ENCODE assay signal across 7 mouse cellular contexts in genomic region chr11:115419531-115420237, GRCm38 (mm10). TPM values are rescaled to one million over a fixed set of nuclear protein-coding genes. Genes with fewer than 3 reads are reported as not detected.
DNase-seq lines count a peak whose midpoint lies in the region; ATAC-seq lines count a peak whose summit lies in the region.

TSS of gene Atp5h (minus strand) at chr11:115419962.
TSS of gene Kctd2 (plus strand) at chr11:115420128.

- intact Hi-C loops in left cerebral cortex, postnatal 36 days (cut with DNase I): loop anchor here (2.0 kb wide), 2 partner anchors 53 to 55 kb away; partner anchors contain the start of genes Armc7 and Hid1

- H3K27ac ChIP-seq in intestine, embryonic 16.5 days (ENCODE audit: low read length): peak within 1 kb of the TSS; percentile 85
- H3K27ac ChIP-seq in midbrain, embryonic 11.5 days (ENCODE audit: low read depth, low read length): peak within 1 kb of the TSS; percentile 74

- peaks cover 22% of the 10 kb centered on the region for H3K4me1 ChIP-seq in intestine, embryonic 16.5 days (ENCODE audit: control insufficient read depth, insufficient read depth, low read length)
- peaks cover 19% of the 10 kb centered on the region for H3K4me1 ChIP-seq in midbrain, embryonic 11.5 days (ENCODE audit: control insufficient read depth, insufficient read depth, low read length)

- DNase-seq in adrenal gland, adult 2 months: peak; percentile 97
- peak; percentile 94 for DNase-seq in embryo, embryonic 11.5 days (ENCODE audit: low read depth, low spot score)
- DNase-seq in gastrocnemius, postnatal 4 days (ENCODE audit: low spot score in 2 of 2): peak; percentile 92 to 94
- peak; percentile 94 to 96 for DNase-seq in left cerebral cortex, postnatal 36 days (ENCODE audit: low spot score in 2 of 2)
- DNase-seq in midbrain, embryonic 11.5 days (ENCODE audit: low spot score, missing footprints): peak; percentile 98
- DNase-seq in skeletal muscle tissue, adult 2 months (ENCODE audit: low read depth, low spot score): peak; percentile 96

- WGBS in intestine, embryonic 16.5 days: under 1% methylated on average over 34 of the region's 56 CpGs
- under 1% methylated on average over 44 of the region's 56 CpGs for WGBS in midbrain, embryonic 11.5 days

- ATAC-seq in intestine, embryonic 16.5 days: peak; percentile 98
- peak; percentile 98 for ATAC-seq in midbrain, embryonic 11.5 days (ENCODE audit: low FRiP score)

- H3K9me3 ChIP-seq in intestine, embryonic 16.5 days (ENCODE audit: control insufficient read depth, low read length): no peaks in the 10 kb centered on the region
- no peaks in the 10 kb centered on the region for H3K9me3 ChIP-seq in midbrain, embryonic 11.5 days (ENCODE audit: control insufficient read depth, low read length)

- peak within 1 kb of the TSS; percentile 90 for H3K4me3 ChIP-seq in intestine, embryonic 16.5 days (ENCODE audit: low read length)
- H3K4me3 ChIP-seq in midbrain, embryonic 11.5 days (ENCODE audit: low read depth, low read length): peak within 1 kb of the TSS; percentile 99

- H3K36me3 ChIP-seq in intestine, embryonic 16.5 days (ENCODE audit: control insufficient read depth, insufficient read depth, low read length): peaks cover 11% of the 10 kb centered on the region
- H3K36me3 ChIP-seq in midbrain, embryonic 11.5 days (ENCODE audit: control insufficient read depth, insufficient read depth, low read length): peaks cover 6% of the 10 kb centered on the region

- H3K27me3 ChIP-seq in intestine, embryonic 16.5 days (replicated peaks; ENCODE audit: control insufficient read depth, insufficient read depth, low read length): no peaks in the 10 kb centered on the region
- no peaks in the 10 kb centered on the region for H3K27me3 ChIP-seq in midbrain, embryonic 11.5 days (ENCODE audit: control insufficient read depth, insufficient read depth, low read length)

- peak within 1 kb of the TSS; percentile 98 for H3K9ac ChIP-seq in intestine, embryonic 16.5 days (ENCODE audit: low read depth, low read length)
- H3K9ac ChIP-seq in midbrain, embryonic 11.5 days (ENCODE audit: low read length): peak within 1 kb of the TSS; percentile 97

- H3K4me2 ChIP-seq in intestine, embryonic 16.5 days (ENCODE audit: low read depth, low read length): peak within 1 kb of the TSS; percentile 98
- peak within 1 kb of the TSS; percentile 99 for H3K4me2 ChIP-seq in midbrain, embryonic 11.5 days

RNA-seq across cellular contexts. Expression of gene Atp5h, which starts in this region (rescaled TPM):
- total RNA-seq in adrenal gland, adult 2 months (2021): 100 to 1,000 TPM; 734 to 761 TPM
- 14.2 and 14.9 TPM in 2 replicates for polyA plus RNA-seq in adrenal gland, adult 2 months (2012; rRNA removed)
- total RNA-seq in gastrocnemius, postnatal 4 days (2021): 100 to 1,000 TPM; 763 to 790 TPM
- 985 and 1,025 TPM in 2 replicates for polyA plus RNA-seq in intestine, embryonic 16.5 days (2015; fragmentation: Nextera tagmentation; extraction: Ambion mirVana)
- 100 to 1,000 TPM; 417 to 474 TPM for total RNA-seq in left cerebral cortex, postnatal 36 days (2021)
- polyA plus RNA-seq in midbrain, embryonic 11.5 days (2014; fragmentation: Nextera tagmentation; extraction: Ambion mirVana): 886 and 917 TPM in 2 replicates

RNA-seq across cellular contexts. Expression of gene Kctd2, which starts in this region (rescaled TPM):
- total RNA-seq in adrenal gland, adult 2 months (2021): 10 to 100 TPM; 52.1 to 72.0 TPM
- polyA plus RNA-seq in adrenal gland, adult 2 months (2012; rRNA removed): 62.9 and 80.0 TPM in 2 replicates
- 10 to 100 TPM; 21.4 to 21.6 TPM for total RNA-seq in gastrocnemius, postnatal 4 days (2021)
- 2.8 and 3.5 TPM in 2 replicates for polyA plus RNA-seq in intestine, embryonic 16.5 days (2015; fragmentation: Nextera tagmentation; extraction: Ambion mirVana)
- 10 to 100 TPM; 72.0 to 79.2 TPM for total RNA-seq in left cerebral cortex, postnatal 36 days (2021)
- polyA plus RNA-seq in midbrain, embryonic 11.5 days (2014; fragmentation: Nextera tagmentation; extraction: Ambion mirVana): 21.6 and 24.0 TPM in 2 replicates

Comparison
In these comparisons a context has a peak if more than half of its experiments do, and no peak if none do; other contexts are left out.
1. Peak in every context shown above with its lines: DNase-seq, ATAC-seq, H3K4me3 ChIP-seq and H3K27ac ChIP-seq.
2. RNA of gene Atp5h (polyA plus RNA-seq): 985 to 1,025 TPM in intestine, embryonic 16.5 days and 886 to 917 TPM in midbrain, embryonic 11.5 days; 14.2 to 14.9 TPM in adrenal gland, adult 2 months; every median in the first group is over 10 times any median in the second.